Mouse (Mus musculus) activated CD4-positive, CD25-positive, alpha-beta regulatory T cell, adult 4 months (primary cell): ENCODE results near the gene A2ml1. TPM values are rescaled to one million over a fixed set of nuclear protein-coding genes. Genes with fewer than 3 reads are reported as not detected.
"Not testable (repeated sequence)": the region's sequence is repeated elsewhere in the genome, so short reads cannot be mapped to it uniquely, and the experiment has no call there.

Experiments
- ATAC-seq: one replicate; pipeline ENCODE4 v1.8.0; 2017
- polyA plus RNA-seq, 2 experiments: library from polyadenylated mRNA; unstranded; fragments of 100-300 nt; shearing (Covaris generic); gene quantifications; one replicate each; pipeline ENCODE4 v1.2.1; 2017

The A2ml1 gene
- under 1 TPM in 1 of 2 experiments, not detected in 1; 0.45 TPM for polyA plus RNA-seq

DNA sequence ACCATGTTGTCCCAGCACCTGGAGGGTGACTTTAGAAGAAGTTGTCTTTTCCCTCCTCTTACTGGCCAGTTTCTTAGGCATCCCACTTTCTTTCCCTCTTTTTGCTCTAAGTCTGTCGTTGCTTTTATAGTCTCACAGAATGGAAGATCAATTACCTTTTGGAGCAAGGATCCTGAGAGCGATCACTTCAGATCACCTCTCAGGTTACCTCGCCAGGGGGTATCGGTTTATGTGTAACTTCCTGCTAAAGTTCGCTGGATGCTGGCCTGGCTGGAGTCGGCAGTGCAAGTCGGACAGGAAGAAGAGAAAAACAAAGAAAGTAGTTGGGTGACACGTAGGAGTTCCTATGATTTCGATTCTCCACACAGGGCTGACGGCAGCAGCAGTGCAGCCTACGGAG, at the start of gene A2ml1:
Gene A2ml1, minus strand, starts transcription at position 101 of the 400 bp plus-strand sequence.
- ATAC-seq: no peak

DNA sequence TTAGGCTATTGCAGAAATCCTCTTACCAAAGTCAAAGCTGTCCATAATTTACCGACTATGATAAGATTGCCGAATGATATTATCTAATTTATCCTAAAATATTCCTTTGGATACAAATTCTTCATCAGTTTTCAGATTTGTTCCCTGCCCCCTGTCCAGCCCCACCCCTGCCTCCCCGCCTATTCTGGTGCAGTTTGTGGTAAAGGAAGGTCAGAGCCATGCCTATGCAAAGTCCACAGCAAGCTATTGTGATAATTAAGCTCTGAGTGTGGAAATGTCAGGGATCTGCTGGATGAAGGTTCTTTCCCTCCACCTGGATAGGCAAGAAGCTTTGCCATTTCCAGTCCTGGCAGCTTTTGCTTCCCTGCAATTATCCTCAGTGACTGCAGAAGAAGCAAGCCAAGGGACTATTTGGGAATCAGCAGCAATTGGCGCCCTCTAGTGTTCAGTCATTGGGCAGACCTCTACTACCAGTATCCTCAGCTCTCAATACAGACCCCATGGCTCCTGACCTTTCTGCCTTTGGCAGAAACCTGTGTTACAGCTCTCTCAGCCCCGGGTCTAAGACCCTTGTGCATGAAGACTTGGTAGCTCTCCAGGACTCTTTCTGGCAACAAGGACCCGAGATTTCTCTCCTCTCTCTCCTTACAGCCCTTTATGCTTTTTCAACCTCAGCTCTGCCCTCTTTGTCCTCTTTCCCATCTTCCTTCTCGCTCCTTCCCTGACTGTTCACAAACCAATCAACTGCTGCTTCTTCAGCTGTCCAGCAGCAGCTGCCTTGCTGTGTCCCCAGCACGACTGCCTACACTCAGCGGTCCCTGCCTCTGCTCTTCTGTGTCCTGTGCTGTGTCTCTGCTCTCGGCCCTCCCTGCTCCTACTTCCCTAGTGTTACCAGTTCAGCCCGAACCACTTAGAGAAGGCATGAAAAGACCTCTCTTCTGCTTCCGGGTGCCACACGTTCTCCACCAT, 48.6 kb upstream of the A2ml1 start:
- peak; percentile 43 for ATAC-seq

DNA sequence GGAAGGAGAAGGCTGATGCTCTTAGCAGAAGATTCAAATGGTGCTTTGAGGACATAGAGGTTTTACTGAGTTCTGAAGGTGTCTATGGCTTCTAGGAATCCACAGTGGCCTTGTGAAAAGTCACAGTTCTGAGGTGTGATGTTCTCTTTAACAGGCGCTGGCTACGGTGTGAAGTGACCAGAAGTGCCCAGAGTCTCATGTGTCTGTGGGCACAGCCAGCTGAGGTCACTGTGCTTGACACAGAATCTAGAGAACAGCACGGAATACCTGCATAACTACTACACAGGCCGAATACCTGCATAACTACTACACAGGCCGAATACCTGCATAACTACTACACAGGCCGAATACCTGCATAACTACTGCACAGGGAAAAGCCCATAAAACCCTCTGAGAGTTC, 43.8 kb upstream of the A2ml1 start:
- ATAC-seq: not testable (repeated sequence)

DNA sequence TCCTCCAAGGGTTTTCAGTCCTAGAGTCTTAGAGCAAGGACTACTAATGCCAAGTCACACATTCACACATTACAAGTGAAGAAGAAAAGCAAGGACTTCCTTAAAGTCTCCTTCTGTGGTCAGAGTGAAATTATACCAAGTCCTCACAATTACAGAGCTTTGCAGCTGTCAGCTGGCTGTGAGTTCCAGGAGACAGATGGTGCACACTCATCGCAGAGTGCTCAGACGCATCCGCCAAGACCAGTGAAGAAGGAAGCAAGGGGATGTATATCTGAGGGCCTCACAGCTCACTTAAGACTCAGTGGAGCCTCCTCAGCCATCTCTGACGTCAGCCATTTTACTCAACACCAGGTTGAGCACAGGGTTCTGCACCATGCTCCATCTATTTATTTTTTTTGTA, 43.0 kb upstream of the A2ml1 start:
- no peak for ATAC-seq

DNA sequence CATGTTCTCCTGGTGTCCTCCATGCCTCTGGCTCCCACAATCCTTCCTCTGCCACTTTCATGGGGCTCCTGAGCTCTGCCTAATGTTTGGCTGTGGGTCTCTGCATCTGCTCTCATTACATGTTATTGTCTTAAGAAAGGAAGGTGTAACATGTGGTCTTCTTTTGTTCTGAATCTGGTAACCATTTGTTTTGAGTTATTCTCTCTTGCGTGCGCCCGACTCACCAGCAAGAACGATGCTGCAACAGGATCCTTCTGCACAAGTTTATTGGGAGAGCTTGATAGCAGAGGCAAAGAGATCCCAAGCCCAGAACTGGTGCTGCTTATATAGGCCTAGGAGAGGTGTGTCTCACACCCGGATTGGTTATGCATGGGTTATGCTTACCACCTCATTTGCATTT, 42.0 kb upstream of the A2ml1 start, which contains the start of gene Klrb1a:
Gene Klrb1a, minus strand, starts transcription at position 101 of the 400 bp plus-strand sequence.
- ATAC-seq: not testable (repeated sequence)

DNA sequence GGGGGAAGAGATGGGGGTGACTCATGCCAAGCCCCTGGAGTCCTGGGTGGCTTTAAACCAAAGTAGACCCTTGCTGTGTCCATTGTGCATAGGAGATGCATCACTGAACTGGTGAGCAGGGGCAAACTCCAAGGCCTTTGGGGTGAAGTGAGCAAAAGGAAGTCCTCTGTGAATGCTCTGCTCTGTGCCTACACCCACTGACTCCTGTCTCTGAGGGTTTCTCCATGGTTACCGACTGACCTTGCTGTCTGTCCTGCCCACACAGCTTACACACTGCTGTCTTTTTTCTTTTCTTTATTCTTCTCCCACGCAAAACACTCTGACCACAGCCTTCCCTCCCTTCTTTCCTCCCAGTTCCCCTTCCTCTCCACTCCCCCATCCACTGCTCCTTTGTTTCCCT, 41.3 kb upstream of the A2ml1 start:
- ATAC-seq: no peak

DNA sequence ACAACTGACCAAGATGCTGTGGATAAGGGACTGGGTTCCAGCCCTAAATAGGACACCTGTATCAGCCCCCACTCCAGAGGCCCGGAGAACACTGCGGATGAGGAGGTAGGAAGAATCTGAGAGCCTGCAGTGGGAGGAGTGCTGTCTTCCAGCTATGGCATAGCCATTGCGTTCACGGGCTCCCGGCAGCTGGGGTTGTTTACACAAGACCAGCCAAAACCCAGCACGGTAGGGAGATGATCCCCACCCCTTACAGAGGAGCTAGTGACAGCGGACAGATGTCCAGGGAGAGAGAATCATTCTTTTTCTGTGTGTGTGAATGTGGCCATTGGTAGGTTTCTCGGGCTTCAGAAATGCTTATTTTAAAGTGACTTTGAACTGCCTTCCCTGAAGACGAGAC, 24.9 kb upstream of the A2ml1 start:
- ATAC-seq: no peak

DNA sequence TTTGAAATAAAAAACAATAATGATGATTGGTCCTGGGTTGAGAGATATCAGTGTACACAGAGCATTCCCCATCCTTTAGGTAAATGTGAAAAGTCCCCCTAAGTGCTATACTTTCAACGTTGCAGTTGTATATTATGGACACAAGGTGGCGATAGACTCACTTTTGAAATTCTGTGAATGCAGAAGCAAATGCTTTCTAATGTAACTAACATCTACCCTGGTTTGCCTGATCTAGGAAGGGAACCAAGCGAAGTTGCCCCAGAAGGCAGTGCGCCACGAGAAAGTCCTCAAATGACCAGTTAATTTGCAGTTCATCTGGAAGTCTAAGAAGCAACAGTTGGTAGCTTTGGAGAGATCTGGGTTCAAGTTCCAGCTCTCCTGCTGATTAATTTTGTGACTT, 23.1 kb upstream of the A2ml1 start:
- no peak for ATAC-seq

DNA sequence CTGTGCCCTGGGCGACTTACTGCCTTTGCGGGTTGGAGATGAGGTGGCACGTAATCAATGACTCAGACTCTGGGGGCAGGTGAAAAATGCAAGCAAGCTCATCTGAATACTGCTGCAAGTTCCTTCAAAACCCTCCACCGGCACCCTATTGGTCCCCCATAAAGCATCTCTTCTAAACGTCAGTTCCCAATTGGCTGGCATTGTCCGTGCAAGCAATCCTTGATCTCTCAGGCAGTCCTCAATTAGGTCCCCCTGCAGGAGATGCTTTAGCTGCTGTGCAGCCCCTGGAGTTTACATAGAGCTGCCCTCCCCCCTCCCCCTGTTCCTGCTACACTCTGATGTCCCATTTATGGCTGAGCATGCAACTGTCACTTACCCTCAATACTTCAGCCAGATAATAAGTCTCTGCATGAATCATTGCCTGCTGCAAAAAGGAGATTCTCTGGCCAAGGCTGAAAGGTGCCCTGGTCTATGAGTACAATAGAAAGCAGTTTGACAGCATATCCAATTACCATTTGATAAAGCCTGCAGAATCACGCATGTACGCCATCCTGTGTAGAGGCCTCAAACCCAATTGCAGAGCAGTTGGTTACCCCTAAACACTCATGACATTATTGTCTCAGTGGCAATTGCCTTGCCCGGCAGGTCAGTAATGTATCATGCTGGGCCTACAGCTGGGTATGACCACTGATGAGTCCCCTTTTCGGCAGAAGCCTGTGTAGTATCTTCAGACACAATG, 21.2 kb upstream of the A2ml1 start:
- no peak for ATAC-seq

DNA sequence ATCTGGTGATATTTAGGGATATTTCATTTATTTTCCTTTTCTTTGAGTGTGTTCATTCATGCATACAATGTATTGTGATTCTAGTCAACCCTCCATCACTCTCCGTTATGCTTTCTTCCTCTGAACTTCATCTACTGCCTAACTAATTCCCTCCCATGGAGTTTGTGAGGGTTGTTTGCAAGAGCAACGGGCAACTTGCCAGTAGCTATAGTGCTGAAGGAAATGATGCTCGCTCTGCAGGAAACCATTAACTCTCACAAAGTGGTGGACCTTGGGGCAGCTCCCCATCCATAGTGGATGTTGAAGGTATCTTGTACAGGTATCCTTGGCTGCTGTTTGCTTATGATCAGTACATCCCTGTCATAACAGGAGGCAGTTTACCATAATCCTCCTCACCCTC, 20.6 kb upstream of the A2ml1 start:
- ATAC-seq: no peak

DNA sequence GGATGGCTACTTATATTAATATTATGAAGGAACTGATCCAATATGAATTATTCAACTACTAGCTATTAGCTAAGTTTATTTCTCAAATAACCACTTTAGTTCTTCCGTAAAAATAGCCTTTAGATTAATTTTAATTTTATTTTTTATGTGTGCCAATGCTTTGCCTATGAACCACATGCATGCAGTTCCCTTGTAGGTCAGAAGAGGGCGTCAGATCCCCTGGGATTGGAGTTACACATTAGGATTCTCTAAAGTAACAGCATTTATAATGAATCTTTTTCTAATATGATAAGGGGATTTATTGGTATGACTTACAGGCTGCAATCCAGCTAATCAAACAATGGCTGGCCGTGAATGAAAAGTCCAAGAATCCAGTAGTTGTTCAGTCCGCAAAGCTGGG, 18.1 kb upstream of the A2ml1 start:
- ATAC-seq: no peak

DNA sequence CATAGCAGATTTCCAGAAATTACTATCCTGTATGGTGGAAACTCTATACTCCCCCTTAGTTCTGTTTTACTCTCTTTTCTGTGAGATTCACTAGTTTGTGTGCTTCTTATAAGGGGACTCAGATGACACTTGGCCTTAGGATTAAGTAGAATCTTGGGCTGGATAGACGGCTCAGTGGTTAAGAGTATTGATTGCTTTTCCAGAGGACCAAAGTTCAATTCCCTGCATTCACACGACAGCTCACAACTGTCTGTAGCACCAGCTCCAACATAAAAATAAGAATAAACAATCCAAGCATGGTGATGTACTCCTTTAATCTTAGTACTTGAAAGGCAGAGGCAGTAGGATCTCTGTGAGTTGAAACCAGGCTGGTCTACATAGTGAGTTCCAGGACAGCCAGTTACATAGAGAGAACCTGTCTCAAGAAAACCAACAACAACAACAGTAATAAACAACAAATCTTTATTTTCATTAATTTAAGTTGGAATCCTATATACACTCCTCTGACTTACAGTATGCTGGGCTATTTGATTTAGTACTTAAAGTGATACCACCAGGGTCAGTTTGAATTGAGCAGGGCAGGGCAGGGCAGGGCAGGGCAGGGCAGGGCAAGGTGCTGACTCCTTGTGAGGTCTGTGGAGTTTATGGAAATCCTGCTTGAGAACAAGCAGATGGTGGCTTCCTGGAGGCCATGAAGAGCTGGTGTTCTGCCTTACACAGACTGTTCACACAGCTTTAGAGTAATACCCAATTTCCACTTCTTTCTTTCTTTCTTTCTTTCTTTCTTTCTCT, 17.0 kb upstream of the A2ml1 start:
- ATAC-seq: no peak

DNA sequence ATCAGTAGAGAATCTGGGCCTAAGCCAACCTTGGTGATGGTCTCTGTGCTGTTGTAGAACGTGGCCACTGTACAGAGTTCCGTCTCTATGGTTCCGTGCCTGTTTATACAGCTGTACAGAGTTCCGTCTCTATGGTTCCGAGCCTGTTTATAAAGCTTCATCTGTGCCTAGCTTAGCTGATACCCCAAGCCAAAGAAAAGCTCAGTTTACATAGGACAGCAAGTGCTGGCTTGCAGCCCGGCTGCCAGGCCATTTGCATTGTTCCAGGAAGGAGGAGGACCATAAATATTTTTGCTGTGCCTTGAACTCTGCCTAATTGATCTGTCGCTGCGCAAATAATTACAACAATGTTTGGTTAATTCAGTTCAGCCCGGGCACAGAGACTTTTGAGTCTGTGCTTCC, 15.7 kb upstream of the A2ml1 start:
- ATAC-seq: no peak

DNA sequence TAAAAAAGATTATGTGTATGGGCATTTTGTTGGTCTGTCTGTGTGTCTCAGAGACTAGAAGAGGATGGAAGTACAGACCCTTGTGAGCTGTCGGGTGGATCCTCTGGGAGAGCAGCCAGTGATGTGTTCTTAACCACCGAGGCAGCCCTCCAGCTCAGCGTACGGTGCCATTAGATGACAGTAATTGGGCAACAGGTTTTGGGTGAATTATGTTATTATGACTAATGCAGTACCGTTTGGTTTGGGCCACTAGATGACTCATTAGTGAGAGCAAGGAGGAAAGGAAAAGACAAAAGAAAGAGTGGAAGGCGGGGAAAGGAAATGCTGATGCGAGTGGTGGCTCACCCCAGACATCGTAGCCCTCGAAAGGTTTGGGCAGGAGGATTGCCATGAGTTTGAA, 13.2 kb upstream of the A2ml1 start:
- ATAC-seq: no peak

DNA sequence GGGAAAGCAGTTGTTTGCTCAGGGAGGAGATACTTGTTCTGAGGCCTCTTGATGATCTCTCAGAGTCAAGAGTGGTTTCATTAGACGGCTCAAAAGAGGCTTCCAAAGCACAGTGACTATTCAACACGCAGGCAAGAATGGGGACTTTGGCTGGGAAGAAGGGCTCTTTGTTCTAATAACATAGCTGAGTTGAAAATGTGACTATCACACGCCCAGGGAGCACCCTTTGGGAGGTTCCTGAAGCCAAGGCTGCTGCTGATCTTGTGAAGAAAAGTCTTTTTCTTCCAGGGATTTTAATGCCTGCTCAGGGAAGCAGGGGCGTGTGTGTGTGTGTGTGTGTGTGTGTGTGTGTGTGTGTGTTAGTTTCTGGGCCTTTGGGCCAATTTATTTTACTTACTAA, 8.0 kb upstream of the A2ml1 start:
- ATAC-seq: no peak

DNA sequence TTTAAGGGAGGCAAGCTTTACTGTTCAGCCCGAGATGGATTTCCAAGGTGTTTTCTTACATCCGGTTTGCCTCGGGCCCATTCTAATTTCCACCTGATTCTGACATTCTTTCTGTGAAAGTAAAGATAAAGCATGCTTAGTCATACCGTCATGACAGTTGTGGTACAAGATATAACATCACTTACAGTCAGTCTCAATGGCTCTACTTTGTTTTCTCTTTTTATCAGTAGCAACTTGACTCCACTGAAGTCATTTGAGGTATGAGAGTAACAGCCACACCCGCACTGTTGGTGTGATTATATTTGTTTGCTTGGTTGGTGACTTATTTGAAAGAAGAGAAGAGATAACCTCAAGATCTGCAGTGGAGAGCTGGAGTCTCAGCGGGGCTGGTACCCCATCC, 6.2 kb upstream of the A2ml1 start:
- no peak for ATAC-seq

DNA sequence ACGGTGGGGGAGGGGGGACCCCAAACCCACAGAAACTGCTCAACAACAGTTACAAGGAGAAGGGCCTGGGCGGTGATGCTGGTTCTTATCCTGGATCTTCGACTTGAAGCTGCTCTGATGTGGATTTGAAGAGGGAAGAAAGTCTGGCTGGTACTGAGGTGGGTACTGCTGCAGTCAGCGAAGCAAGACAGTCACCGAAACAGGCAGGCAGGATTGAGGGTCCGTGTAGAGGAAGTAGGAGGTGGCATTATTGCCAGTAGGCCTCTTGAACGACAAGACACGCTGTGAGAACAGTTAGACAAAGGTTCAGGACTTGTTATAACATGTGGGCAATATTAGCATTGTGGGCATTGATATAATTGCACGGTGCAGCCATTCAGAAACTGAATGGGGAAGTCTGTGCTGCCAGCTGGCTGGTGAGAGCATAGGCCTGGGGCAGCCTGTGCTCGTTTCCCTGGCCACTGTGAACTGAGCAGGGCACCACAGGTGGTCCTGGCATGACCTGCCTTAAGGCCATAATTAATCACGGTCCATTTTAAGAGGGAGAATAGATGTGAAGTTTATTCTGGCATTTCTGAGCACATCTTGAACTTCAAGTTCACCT, 4.3 kb upstream of the A2ml1 start:
- ATAC-seq: no peak

DNA sequence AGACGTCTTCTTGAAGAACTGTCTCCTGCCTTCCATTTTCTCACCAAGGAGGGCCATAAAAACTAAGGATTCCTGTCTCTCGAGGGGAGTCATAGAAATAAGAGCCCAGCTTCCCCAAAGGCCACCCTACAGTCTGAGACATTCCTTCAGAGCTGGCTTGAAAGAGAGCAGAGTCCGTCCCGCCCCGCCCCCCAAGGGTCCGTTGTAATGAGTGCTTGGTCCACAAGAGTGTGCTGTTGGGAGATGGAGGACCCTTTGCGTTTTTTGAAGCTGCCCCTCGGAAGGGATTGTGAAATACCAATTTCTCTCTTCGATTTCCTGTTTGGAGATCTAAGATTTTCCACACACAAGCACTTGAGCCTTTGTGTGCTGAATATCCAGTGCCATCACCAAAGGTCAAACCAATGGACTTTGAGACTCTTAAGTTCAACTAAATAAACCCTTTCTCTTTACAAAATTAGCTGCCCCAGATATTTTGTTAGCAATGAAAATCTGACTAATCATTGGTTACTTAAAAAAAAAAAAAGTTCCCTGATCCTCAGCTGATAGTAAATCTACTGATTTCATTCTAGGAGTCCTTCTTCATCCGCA, 2.8 kb upstream of the A2ml1 start:
- ATAC-seq: no peak

DNA sequence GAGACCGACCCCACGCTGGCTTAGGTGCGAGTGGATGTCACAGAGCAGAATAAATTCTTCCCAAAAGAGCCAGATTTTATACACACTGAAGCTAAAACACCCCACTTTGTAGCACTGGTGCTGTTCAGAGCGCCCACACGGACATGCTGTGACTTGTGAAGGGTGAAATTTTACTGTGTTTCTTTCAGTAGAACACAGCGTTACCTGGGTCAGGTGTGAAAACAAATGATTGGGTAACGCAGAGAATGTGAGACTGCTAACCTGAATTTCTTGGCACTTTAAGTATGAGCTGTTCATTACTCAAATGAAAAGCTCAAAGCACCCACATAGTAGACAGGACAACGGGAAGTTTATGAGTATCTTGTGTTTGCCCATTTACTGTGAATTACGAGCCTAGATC, 4.1 kb downstream of the A2ml1 start:
- no peak for ATAC-seq

DNA sequence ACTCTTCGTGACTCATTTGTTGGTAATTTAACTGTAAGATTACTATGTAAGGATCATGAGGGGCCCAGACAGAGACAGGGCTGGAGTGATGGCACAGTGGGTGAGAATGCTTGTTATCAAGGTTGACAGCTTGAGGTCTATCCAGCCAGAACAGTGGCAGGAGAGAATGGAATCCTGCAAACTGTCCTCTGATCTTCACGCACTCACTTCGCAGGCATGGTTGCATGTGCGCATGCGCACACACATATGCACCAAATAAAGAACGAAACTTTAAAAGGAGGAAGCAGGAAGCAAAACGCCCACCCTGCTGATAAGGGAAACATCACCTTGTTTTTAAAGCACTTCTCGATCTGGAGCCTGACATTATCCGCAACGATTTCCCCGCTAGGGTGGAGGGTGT, 14.8 kb downstream of the A2ml1 start:
- no peak for ATAC-seq

DNA sequence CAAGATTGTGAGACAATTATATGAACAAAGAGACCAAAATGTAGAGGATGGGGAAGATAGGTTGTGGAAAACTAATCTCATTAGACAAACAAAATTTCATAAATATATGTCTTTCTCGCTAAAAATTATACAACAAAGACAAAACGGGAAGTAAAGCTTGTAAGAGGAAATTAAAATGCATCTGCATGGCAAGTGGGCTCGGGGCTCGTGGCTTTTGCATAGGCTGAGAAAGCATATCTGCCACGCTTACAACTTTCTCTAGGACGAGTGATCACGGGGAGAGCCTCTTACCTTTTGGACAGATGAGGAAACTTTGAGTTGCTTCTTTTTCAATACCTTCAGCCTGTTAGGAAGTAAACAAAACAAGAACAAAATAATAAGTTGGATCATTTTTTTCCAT, 27.4 kb downstream of the A2ml1 start:
- no peak for ATAC-seq
